Mouse (Mus musculus) neural tube, embryonic 11.5 days (tissue): ENCODE data around the gene Nr4a2. TPM values are rescaled to one million over a fixed set of nuclear protein-coding genes. Genes with fewer than 3 reads are reported as not detected.

Experiments used
- ATAC-seq: fragments of 200-750 bp; cut with Nextera tagmentation; 2 replicates; pipeline ENCODE4 v1.8.0; 2017; ENCODE audit warnings: moderate number of reproducible peaks, mild to moderate bottlenecking, moderate TSS enrichment, moderate library complexity; ENCODE audit not compliant: insufficient read depth, low FRiP score, low TSS enrichment
- DNase-seq: peaks from one replicate; pipeline ENCODE4 v3.0.0-alpha.2; 2015; ENCODE audit warnings: low spot score
- H3K27ac ChIP-seq: fragments of 300-500 bp; sonication (generic); 2 replicates; pipeline ENCODE4 v1.5.1; 2014; ENCODE audit warnings: low read depth, mild to moderate bottlenecking, low read length
- H3K27me3 ChIP-seq: fragments of 300-500 bp; sonication (generic); 2 replicates; pipeline ENCODE4 v1.6.1; 2014; ENCODE audit warnings: mild to moderate bottlenecking, low read length, mixed read lengths; ENCODE audit not compliant: control insufficient read depth, insufficient read depth
- H3K36me3 ChIP-seq: fragments of 300-500 bp; sonication (generic); 2 replicates; pipeline ENCODE4 v1.6.1; 2014; ENCODE audit warnings: mild to moderate bottlenecking, low read length, moderate library complexity, mixed read lengths; ENCODE audit not compliant: control insufficient read depth, insufficient read depth
- H3K4me1 ChIP-seq: fragments of 300-500 bp; sonication (generic); 2 replicates; pipeline ENCODE4 v1.6.1; 2014; ENCODE audit warnings: low read length, mixed read lengths; ENCODE audit not compliant: control insufficient read depth, insufficient read depth
- H3K4me2 ChIP-seq: fragments of 300-500 bp; sonication (generic); 2 replicates; pipeline ENCODE4 v1.6.1; 2014; ENCODE audit warnings: low read depth, mild to moderate bottlenecking, moderate library complexity
- H3K4me3 ChIP-seq: fragments of 300-500 bp; sonication (generic); 2 replicates; pipeline ENCODE4 v1.5.1; 2014; ENCODE audit warnings: low read depth, low read length
- H3K9ac ChIP-seq: fragments of 300-500 bp; sonication (generic); 2 replicates; pipeline ENCODE4 v1.6.1; 2014; ENCODE audit warnings: mild to moderate bottlenecking, low read length
- H3K9me3 ChIP-seq: fragments of 300-500 bp; sonication (generic); 2 replicates; pipeline ENCODE4 v1.6.1; 2016; ENCODE audit warnings: low read length; ENCODE audit not compliant: control insufficient read depth
- WGBS: fragments of 180-500 bp; shearing (Covaris S2); extraction: QIAGEN DNeasy Blood & Tissue Kit; methylation state at CpG from one replicate; pipeline ENCODE4 v1.1.7; 2014; 5-methylcytosine and 5-hydroxymethylcytosine counted together
- polyA plus RNA-seq: library from polyadenylated mRNA; unstranded; fragments of >200 nt; fragmentation: Nextera tagmentation; extraction: Ambion mirVana; gene quantifications from 2 replicates; pipeline ENCODE4 v1.2.1, GENCODE M21; 2014

Gene Nr4a2
- polyA plus RNA-seq = 6.0 and 6.1 TPM in 2 replicates

GRCm38 (mm10) chr2:57123991-57124840 is at the start of gene Nr4a2:
Nr4a2 (minus strand) TSS chr2:57124003.
- no peaks in the 10 kb centered on the region for H3K9me3 ChIP-seq
- ATAC-seq (peak; percentile 90), DNase-seq (peak; percentile 88)
- peak within 1 kb of the TSS; percentile 66 for H3K4me2 ChIP-seq
- H3K27me3 ChIP-seq = no peaks in the 10 kb centered on the region
- H3K36me3 ChIP-seq = no peaks in the 10 kb centered on the region
- peak within 1 kb of the TSS; percentile 85 for H3K9ac ChIP-seq
- H3K4me3 ChIP-seq = peak within 1 kb of the TSS; percentile 69
- no peaks in the 10 kb centered on the region for H3K4me1 ChIP-seq
- H3K27ac ChIP-seq = peak within 1 kb of the TSS; percentile 61
- WGBS = 10% methylated on average over 45 of the region's 69 CpGs

- H3K4me2 ChIP-seq = no peak overlapping the region
- H3K4me3 ChIP-seq = no peak overlapping the region
- H3K36me3 ChIP-seq = no peaks in the 10 kb centered on the region
- H3K9me3 ChIP-seq = no peaks in the 10 kb centered on the region
- H3K27me3 ChIP-seq = no peaks in the 10 kb centered on the region
- no peak overlapping the region for H3K27ac ChIP-seq
- 90% methylated on average over 1 of the region's 1 CpGs for WGBS
- H3K9ac ChIP-seq = no peak overlapping the region
- ATAC-seq (no peak), DNase-seq (no peak)
- H3K4me1 ChIP-seq = no peaks in the 10 kb centered on the region
Observed at GRCm38 (mm10) chr2:57165416-57165815, 41.6 kb upstream of the Nr4a2 start.

- 84% methylated on average over 9 of the region's 9 CpGs for WGBS
- Histone ChIP-seq H3K27me3 (no peaks in the 10 kb centered on the region), H3K9me3 (no peaks in the 10 kb centered on the region), H3K9ac (no peak overlapping the region), H3K36me3 (no peaks in the 10 kb centered on the region), H3K27ac (no peak overlapping the region), H3K4me2 (no peak overlapping the region), H3K4me1 (no peaks in the 10 kb centered on the region), H3K4me3 (no peak overlapping the region)
- DNase-seq (no peak), ATAC-seq (no peak)
Observed at GRCm38 (mm10) chr2:57156814-57157213, 33.0 kb upstream of the Nr4a2 start.

- no peaks in the 10 kb centered on the region for H3K36me3 ChIP-seq
- no peaks in the 10 kb centered on the region for H3K4me1 ChIP-seq
- no peak overlapping the region for H3K9ac ChIP-seq
- H3K27ac ChIP-seq = no peak overlapping the region
- ATAC-seq (no peak), DNase-seq (no peak)
- no peaks in the 10 kb centered on the region for H3K27me3 ChIP-seq
- 86% methylated on average over 4 of the region's 4 CpGs for WGBS
- no peak overlapping the region for H3K4me3 ChIP-seq
- H3K4me2 ChIP-seq = no peak overlapping the region
- no peaks in the 10 kb centered on the region for H3K9me3 ChIP-seq
Observed at GRCm38 (mm10) chr2:57149796-57150195, 26.0 kb upstream of the Nr4a2 start.

GRCm38 (mm10) chr2:57148231-57148630 is 24.4 kb upstream of the Nr4a2 start:
- H3K4me2 ChIP-seq = no peak overlapping the region
- H3K36me3 ChIP-seq = no peaks in the 10 kb centered on the region
- WGBS = 94% methylated on average over 2 of the region's 2 CpGs
- H3K9ac ChIP-seq = no peak overlapping the region
- H3K4me1 ChIP-seq = no peaks in the 10 kb centered on the region
- H3K27ac ChIP-seq = no peak overlapping the region
- DNase-seq = no peak
- ATAC-seq = no peak
- no peaks in the 10 kb centered on the region for H3K9me3 ChIP-seq
- no peak overlapping the region for H3K4me3 ChIP-seq
- no peaks in the 10 kb centered on the region for H3K27me3 ChIP-seq

GRCm38 (mm10) chr2:57145646-57146421 is 22.0 kb upstream of the Nr4a2 start:
- Histone ChIP-seq H3K4me2 (no peak overlapping the region), H3K4me1 (no peaks in the 10 kb centered on the region), H3K27ac (no peak overlapping the region), H3K4me3 (no peak overlapping the region), H3K9ac (no peak overlapping the region), H3K36me3 (no peaks in the 10 kb centered on the region), H3K27me3 (no peaks in the 10 kb centered on the region), H3K9me3 (no peaks in the 10 kb centered on the region)
- 92% methylated on average over 5 of the region's 5 CpGs for WGBS
- ATAC-seq = no peak
- DNase-seq = no peak

- no peaks in the 10 kb centered on the region for H3K9me3 ChIP-seq
- ATAC-seq (no peak), DNase-seq (no peak)
- H3K9ac ChIP-seq = no peak overlapping the region
- WGBS = 92% methylated on average over 6 of the region's 6 CpGs
- H3K27ac ChIP-seq = no peak overlapping the region
- H3K4me3 ChIP-seq = no peak overlapping the region
- H3K27me3 ChIP-seq = no peaks in the 10 kb centered on the region
- no peaks in the 10 kb centered on the region for H3K4me1 ChIP-seq
- H3K4me2 ChIP-seq = no peak overlapping the region
- H3K36me3 ChIP-seq = no peaks in the 10 kb centered on the region
Observed at GRCm38 (mm10) chr2:57138594-57138993, 14.8 kb upstream of the Nr4a2 start.

GRCm38 (mm10) chr2:57127461-57127860 is 3.7 kb upstream of the Nr4a2 start:
- Histone ChIP-seq H3K27me3 (no peaks in the 10 kb centered on the region), H3K4me1 (no peaks in the 10 kb centered on the region)
- 77% methylated on average over 4 of the region's 4 CpGs for WGBS

More at GRCm38 (mm10) chr2:57127461-57127860, 3.7 kb upstream of the Nr4a2 start:
- H3K4me3 ChIP-seq = no peak overlapping the region
- H3K9me3 ChIP-seq = no peaks in the 10 kb centered on the region
- ATAC-seq = no peak
- no peak overlapping the region for H3K27ac ChIP-seq
- no peak for DNase-seq
- no peaks in the 10 kb centered on the region for H3K36me3 ChIP-seq
- no peak overlapping the region for H3K4me2 ChIP-seq
- H3K9ac ChIP-seq = no peak overlapping the region
